Mouse (Mus musculus) heart, embryonic 13.5 days (tissue): ENCODE measurements around the gene Eed. TPM values are rescaled to one million over a fixed set of nuclear protein-coding genes. Genes with fewer than 3 reads are reported as not detected.
"Not testable (repeated sequence)": the region's sequence is repeated elsewhere in the genome, so short reads cannot be mapped to it uniquely, and the experiment has no call there.

Experiments used
- ATAC-seq: fragments of 200-750 bp; cut with Nextera tagmentation; 2 replicates; pipeline ENCODE4 v1.8.0; 2017; ENCODE audit warnings: moderate TSS enrichment; ENCODE audit not compliant: insufficient number of reproducible peaks, low FRiP score, low TSS enrichment; ENCODE audit errors: extremely low read depth
- H3K27ac ChIP-seq: fragments of 300-500 bp; sonication (generic); replicated peaks from 2 replicates; pipeline ENCODE4 v1.5.1; 2015; ENCODE audit warnings: moderate library complexity, mild to moderate bottlenecking, inconsistent platforms
- H3K27me3 ChIP-seq: fragments of 300-500 bp; sonication (generic); replicated peaks from 2 replicates; pipeline ENCODE4 v1.6.1; 2015; ENCODE audit warnings: mild to moderate bottlenecking, inconsistent platforms
- H3K36me3 ChIP-seq: fragments of 300-500 bp; sonication (generic); 2 replicates; pipeline ENCODE4 v1.6.1; 2015; ENCODE audit warnings: mild to moderate bottlenecking, inconsistent platforms
- H3K4me1 ChIP-seq: fragments of 300-500 bp; sonication (generic); 2 replicates; pipeline ENCODE4 v1.6.1; 2015; ENCODE audit warnings: inconsistent platforms
- H3K4me2 ChIP-seq: fragments of 300-500 bp; sonication (generic); 2 replicates; pipeline ENCODE4 v1.6.1; 2015; ENCODE audit warnings: inconsistent platforms, mild to moderate bottlenecking, moderate library complexity
- H3K4me3 ChIP-seq: fragments of 300-500 bp; sonication (generic); 2 replicates; pipeline ENCODE4 v1.5.1; 2015; ENCODE audit warnings: moderate library complexity, mild to moderate bottlenecking, inconsistent platforms
- H3K9ac ChIP-seq: fragments of 300-500 bp; sonication (generic); 2 replicates; pipeline ENCODE4 v1.6.1; 2015; ENCODE audit warnings: inconsistent platforms, mild to moderate bottlenecking, moderate library complexity
- H3K9me3 ChIP-seq: fragments of 300-500 bp; sonication (generic); 2 replicates; pipeline ENCODE4 v1.6.1; 2016; ENCODE audit warnings: inconsistent platforms
- WGBS: fragments of 180-500 bp; shearing (Covaris S2); methylation state at CpG from one replicate; pipeline ENCODE4 v1.1.7; 2015; ENCODE audit warnings: mixed read lengths; 5-methylcytosine and 5-hydroxymethylcytosine counted together
- polyA plus RNA-seq: library from polyadenylated mRNA; unstranded; fragments of >200 nt; fragmentation: Nextera tagmentation; extraction: Ambion mirVana; gene quantifications from 2 replicates; pipeline ENCODE4 v1.2.1, GENCODE M21; 2015

Gene Eed
- polyA plus RNA-seq, 1 experiment from 2014 or later = 42.0 TPM

- ATAC-seq = no peak
- Histone ChIP-seq H3K27ac (no peak overlapping the region), H3K9me3 (no peaks in the 10 kb centered on the region), H3K4me3 (no peak overlapping the region), H3K4me1 (no peaks in the 10 kb centered on the region), H3K4me2 (no peak overlapping the region), H3K27me3 (no peaks in the 10 kb centered on the region), H3K9ac (no peak overlapping the region), H3K36me3 (no peaks in the 10 kb centered on the region)
- 52% methylated on average over 8 of the region's 8 CpGs for WGBS
These were observed 26.2 kb upstream of the Eed start for GRCm38 (mm10) chr7:90006667-90007653.

GRCm38 (mm10) chr7:90004781-90005180 is 24.0 kb upstream of the Eed start:
- no peak overlapping the region for H3K4me2 ChIP-seq
- H3K36me3 ChIP-seq = no peaks in the 10 kb centered on the region
- no peaks in the 10 kb centered on the region for H3K27me3 ChIP-seq
- H3K9me3 ChIP-seq = no peaks in the 10 kb centered on the region
- no peak overlapping the region for H3K9ac ChIP-seq
- H3K4me3 ChIP-seq = no peak overlapping the region
- 87% methylated on average over 3 of the region's 3 CpGs for WGBS
- ATAC-seq = no peak
- no peaks in the 10 kb centered on the region for H3K4me1 ChIP-seq
- no peak overlapping the region for H3K27ac ChIP-seq

- H3K9ac ChIP-seq = no peak overlapping the region
These were observed 21.6 kb upstream of the Eed start for GRCm38 (mm10) chr7:90002375-90002774.

GRCm38 (mm10) chr7:89999491-89999890 is 18.7 kb upstream of the Eed start:
- no peaks in the 10 kb centered on the region for H3K36me3 ChIP-seq
- no peak overlapping the region for H3K9ac ChIP-seq
- no peak for ATAC-seq
- H3K4me1 ChIP-seq = 0 out of 2 replicates have a peak, but pooled peaks cover 4% of the 10 kb centered on the region
- H3K27me3 ChIP-seq = no peaks in the 10 kb centered on the region
- 82% methylated on average over 5 of the region's 5 CpGs for WGBS
- no peaks in the 10 kb centered on the region for H3K9me3 ChIP-seq
- no peak overlapping the region for H3K27ac ChIP-seq
- H3K4me2 ChIP-seq = no peak overlapping the region
- no peak overlapping the region for H3K4me3 ChIP-seq

More at GRCm38 (mm10) chr7:90002375-90002774, 21.6 kb upstream of the Eed start:
- H3K36me3 ChIP-seq = no peaks in the 10 kb centered on the region
- 63% methylated on average over 2 of the region's 2 CpGs for WGBS
- H3K27ac ChIP-seq = no peak overlapping the region
- no peak for ATAC-seq
- no peaks in the 10 kb centered on the region for H3K27me3 ChIP-seq
- H3K4me3 ChIP-seq = no peak overlapping the region
- no peaks in the 10 kb centered on the region for H3K9me3 ChIP-seq
- H3K4me2 ChIP-seq = no peak overlapping the region
- H3K4me1 ChIP-seq = 0 out of 2 replicates have a peak, but pooled peaks cover 4% of the 10 kb centered on the region

- no peak overlapping the region; the same call in 1 of the 2 replicates for H3K4me2 ChIP-seq
- WGBS = 76% methylated on average over 2 of the region's 2 CpGs
- no peaks in the 10 kb centered on the region for H3K36me3 ChIP-seq
- no peaks in the 10 kb centered on the region for H3K27me3 ChIP-seq
- H3K4me3 ChIP-seq = no peak overlapping the region
- no peak for ATAC-seq
- no peak overlapping the region for H3K9ac ChIP-seq
- no peaks in the 10 kb centered on the region for H3K9me3 ChIP-seq
- no peak overlapping the region for H3K27ac ChIP-seq
- 0 out of 2 replicates have a peak, but pooled peaks cover 4% of the 10 kb centered on the region for H3K4me1 ChIP-seq
These were observed 17.8 kb upstream of the Eed start for GRCm38 (mm10) chr7:89998624-89999006.

- WGBS = 16% methylated on average over 10 of the region's 10 CpGs
- no peak overlapping the region for H3K27ac ChIP-seq
- H3K4me1 ChIP-seq = 0 out of 2 replicates have a peak, but pooled peaks cover 4% of the 10 kb centered on the region
- no peak overlapping the region for H3K4me3 ChIP-seq
- ATAC-seq = no peak
- H3K27me3 ChIP-seq = no peaks in the 10 kb centered on the region
- H3K36me3 ChIP-seq = no peaks in the 10 kb centered on the region
- H3K9ac ChIP-seq = no peak overlapping the region
- H3K9me3 ChIP-seq = no peaks in the 10 kb centered on the region
- peak overlapping the region; percentile 37 for H3K4me2 ChIP-seq
These were observed 17.3 kb upstream of the Eed start for GRCm38 (mm10) chr7:89998006-89998623.

- not testable (repeated sequence) for H3K4me2 ChIP-seq, H3K9me3 ChIP-seq, H3K27ac ChIP-seq, H3K27me3 ChIP-seq, H3K4me1 ChIP-seq, H3K36me3 ChIP-seq, H3K4me3 ChIP-seq, ATAC-seq, H3K9ac ChIP-seq
- WGBS = 32% methylated on average over 5 of the region's 5 CpGs
These were observed 16.7 kb upstream of the Eed start for GRCm38 (mm10) chr7:89997526-89997925.

- Histone ChIP-seq H3K36me3 (no peaks in the 10 kb centered on the region), H3K9ac (no peak overlapping the region), H3K27me3 (no peaks in the 10 kb centered on the region), H3K4me2 (no peak overlapping the region), H3K27ac (no peak overlapping the region), H3K4me3 (no peak overlapping the region), H3K9me3 (no peaks in the 10 kb centered on the region), H3K4me1 (0 out of 2 replicates have a peak, but pooled peaks cover under 1% of the 10 kb centered on the region)
- WGBS = 84% methylated on average over 1 of the region's 1 CpGs
- ATAC-seq = no peak
These were observed 12.3 kb upstream of the Eed start for GRCm38 (mm10) chr7:89993091-89993490.

GRCm38 (mm10) chr7:89984421-89984820 is 3.6 kb upstream of the Eed start:
- no peak for ATAC-seq
- no peak overlapping the region for H3K9ac ChIP-seq
- no peak overlapping the region for H3K4me3 ChIP-seq
- H3K27me3 ChIP-seq = no peaks in the 10 kb centered on the region
- H3K4me2 ChIP-seq = no peak overlapping the region
- H3K9me3 ChIP-seq = no peaks in the 10 kb centered on the region
- H3K4me1 ChIP-seq = peaks cover 7% of the 10 kb centered on the region
- H3K27ac ChIP-seq = no peak overlapping the region
- H3K36me3 ChIP-seq = no peaks in the 10 kb centered on the region

GRCm38 (mm10) chr7:89983441-89983840 is 2.7 kb upstream of the Eed start:
- peaks cover 15% of the 10 kb centered on the region for H3K4me1 ChIP-seq
- no peak overlapping the region for H3K27ac ChIP-seq
- H3K27me3 ChIP-seq = no peaks in the 10 kb centered on the region
- no peak for ATAC-seq
- no peak overlapping the region for H3K4me2 ChIP-seq
- H3K9ac ChIP-seq = no peak overlapping the region
- WGBS = 86% methylated on average over 2 of the region's 2 CpGs
- no peaks in the 10 kb centered on the region for H3K36me3 ChIP-seq
- no peaks in the 10 kb centered on the region for H3K9me3 ChIP-seq
- H3K4me3 ChIP-seq = no peak overlapping the region

GRCm38 (mm10) chr7:89981557-89981956 is 774 bp upstream of the Eed start:
- H3K4me3 ChIP-seq = peak overlapping the region; percentile 81
- peaks cover 6% of the 10 kb centered on the region for H3K36me3 ChIP-seq
- peak overlapping the region; percentile 84 for H3K4me2 ChIP-seq
- peak overlapping the region; percentile 99 for H3K27ac ChIP-seq
- peaks cover 20% of the 10 kb centered on the region for H3K4me1 ChIP-seq
- H3K9me3 ChIP-seq = no peaks in the 10 kb centered on the region
- WGBS = 13% methylated on average over 10 of the region's 10 CpGs
- ATAC-seq = no peak
- H3K9ac ChIP-seq = peak overlapping the region; percentile 93
- no peaks in the 10 kb centered on the region for H3K27me3 ChIP-seq
